Mouse (Mus musculus) spleen, adult 2 months (tissue): ENCODE measurements at regions not wholly inside any gene's neighbourhood (a gene's known extent, or its start where the extent isn't known, plus 50 kb on each side); places are given as distances from the start of the nearest gene placed in this dataset.

Experiments used
- DNase-seq, 2 experiments: peaks; one replicate each; pipeline versions ENCODE4 v3.0.0 to v3.0.0-alpha.2; 2012 to 2021; ENCODE audit warnings: low spot score in 2 of 2, low read depth in 1 of 2
- H3K27ac ChIP-seq: fragments of 200-500 bp; 2 replicates; pipeline ENCODE4 v1.5.1; 2012; ENCODE audit warnings: low read length, inconsistent platforms; ENCODE audit not compliant: insufficient read depth
- H3K27me3 ChIP-seq: fragments of 200-500 bp; 2 replicates; pipeline ENCODE4 v1.6.1; 2012; ENCODE audit warnings: mild to moderate bottlenecking, moderate library complexity, low read length, inconsistent platforms; ENCODE audit not compliant: control insufficient read depth, insufficient read depth
- H3K36me3 ChIP-seq: fragments of 200-500 bp; 2 replicates; pipeline ENCODE4 v1.6.1; 2012; ENCODE audit warnings: mild to moderate bottlenecking, low read length, inconsistent platforms; ENCODE audit not compliant: control insufficient read depth, insufficient read depth
- H3K4me1 ChIP-seq: fragments of 200-500 bp; 2 replicates; pipeline ENCODE4 v1.6.1; 2011; ENCODE audit warnings: inconsistent platforms; ENCODE audit not compliant: control insufficient read depth, insufficient read depth, insufficient read length
- H3K4me3 ChIP-seq: fragments of 200-500 bp; 2 replicates; pipeline ENCODE4 v1.5.1; 2011; ENCODE audit warnings: mild to moderate bottlenecking, inconsistent platforms; ENCODE audit not compliant: insufficient read depth, insufficient read length; ENCODE audit errors: extremely low read depth
- CTCF ChIP-seq: fragments of 200-500 bp; IDR thresholded peaks from 2 replicates; pipeline ENCODE4 v1.5.1; 2011; ENCODE audit warnings: mild to moderate bottlenecking, inconsistent platforms; ENCODE audit not compliant: insufficient read depth, insufficient read length, insufficient replicate concordance; ENCODE audit errors: extremely low read depth
- POLR2A ChIP-seq: fragments of 200-500 bp; IDR thresholded peaks from 2 replicates; pipeline ENCODE4 v1.6.1; 2011; ENCODE audit warnings: low read depth, low read length, inconsistent platforms
- WGBS: fragments of 180-500 bp; shearing (Covaris S2); methylation state at CpG from one replicate; pipeline ENCODE4 v1.1.7; 2018; 5-methylcytosine and 5-hydroxymethylcytosine counted together

DNA sequence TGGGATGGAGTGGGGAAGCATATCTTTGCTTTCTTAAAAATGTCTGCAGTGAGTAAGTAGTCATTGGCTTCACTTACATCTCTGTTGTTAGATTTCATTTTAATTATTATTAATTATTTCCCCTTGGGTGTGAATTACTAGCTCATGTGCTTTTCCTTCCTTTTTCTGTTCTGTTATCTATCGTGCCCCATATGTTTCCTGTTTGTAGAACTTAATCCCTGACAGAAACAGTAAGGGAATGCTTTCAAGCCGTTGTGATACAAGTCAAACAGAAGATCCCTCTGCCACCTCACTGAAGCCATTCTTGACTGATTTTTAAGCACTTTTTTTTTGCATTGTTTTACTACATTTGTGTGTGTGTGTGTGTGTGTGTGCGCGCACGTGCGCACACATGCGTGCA, 1145.9 kb downstream of the Car8 start:
- no peaks in the 10 kb centered on the region for H3K27me3 ChIP-seq
- no peak overlapping the region for H3K27ac ChIP-seq
- DNase-seq: no peak
- H3K4me1 ChIP-seq: no peaks in the 10 kb centered on the region
- TF ChIP-seq CTCF: no peak
- TF ChIP-seq POLR2A: no peak
- no peaks in the 10 kb centered on the region for H3K36me3 ChIP-seq
- H3K4me3 ChIP-seq: no peak overlapping the region
- WGBS: 70% methylated on average over 7 of the region's 7 CpGs

DNA sequence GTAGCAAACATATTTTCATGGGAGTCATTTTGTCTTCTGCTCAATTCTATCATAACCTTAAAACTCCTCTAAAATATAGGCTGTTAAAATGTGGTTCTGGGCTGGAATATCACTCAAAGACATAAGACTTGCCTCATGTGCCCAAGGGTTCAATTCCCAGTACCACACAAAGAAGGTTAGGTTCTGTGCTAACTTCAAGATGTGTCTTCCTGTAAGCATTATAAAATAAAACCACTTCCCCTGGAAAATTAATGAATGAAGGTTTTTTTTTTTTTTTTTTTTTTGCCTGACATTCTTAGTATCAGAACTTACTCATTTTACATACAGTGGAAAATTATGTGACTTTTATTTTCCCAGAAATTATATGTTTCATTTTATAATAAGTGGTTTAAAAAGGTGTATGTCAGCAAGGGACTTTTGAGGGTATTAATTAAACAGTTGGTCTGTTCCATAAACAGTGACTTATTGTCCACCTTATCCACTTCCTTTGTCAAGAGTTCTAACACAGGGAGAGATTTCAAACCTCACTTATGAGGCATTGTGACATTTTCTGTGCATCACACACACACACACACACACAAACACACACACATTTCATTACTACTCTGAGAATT, 1147.5 kb downstream of the Car8 start:
- Histone ChIP-seq H3K4me1 (no peaks in the 10 kb centered on the region), H3K36me3 (no peaks in the 10 kb centered on the region), H3K4me3 (no peak overlapping the region), H3K27ac (no peak overlapping the region), H3K27me3 (no peaks in the 10 kb centered on the region)
- DNase-seq: no peak
- no peak for TF ChIP-seq POLR2A
- TF ChIP-seq CTCF: no peak
